Mouse (Mus musculus) megakaryocyte, embryonic 14.5 days (primary cell): ENCODE measurements around the gene Chn1.

ENCODE experiments used
- FLI1 ChIP-seq: IDR thresholded peaks from 2 replicates; pipeline ENCODE4 v1.6.1; 2012; ENCODE audit warnings: low read length, inconsistent platforms, mixed read lengths
- GATA1 ChIP-seq: IDR thresholded peaks from 3 replicates; pipeline ENCODE4 v1.6.1; 2012; ENCODE audit warnings: mixed read lengths, low read length, inconsistent platforms, borderline replicate concordance

DNA sequence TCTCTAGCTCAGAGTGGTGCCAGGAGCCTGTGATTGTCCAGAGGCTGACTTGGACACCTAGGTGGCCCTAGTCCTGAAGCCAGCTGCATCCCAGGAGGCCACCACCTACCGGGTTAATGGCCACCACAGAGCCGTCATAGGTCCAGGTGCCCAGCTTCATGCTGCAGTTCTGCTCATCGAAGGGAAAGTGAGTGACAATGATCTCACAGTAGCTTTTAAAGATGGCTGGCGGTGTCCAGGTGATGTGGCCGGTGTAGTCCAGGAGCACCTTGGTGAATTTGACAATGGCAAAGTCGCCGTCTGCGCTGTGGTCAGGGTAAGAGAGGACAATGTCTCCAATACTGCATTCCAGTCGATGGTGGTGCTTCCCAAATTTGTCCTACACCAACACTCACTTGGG, 203.8 kb downstream of the Chn1 start:
- TF ChIP-seq GATA1 (no peak), FLI1 (no peak)
